Mouse (Mus musculus): ENCODE data around the gene Babam2.

GRCm38 (mm10) chr5:31771921-31772320 is 74.4 kb downstream of the Babam2 start:
- TF ChIP-seq CTCF (conservative IDR thresholded peaks at IDR 0.05; ENCODE audit: insufficient read depth, insufficient read length, low read depth, low read length), result no peak
- no peak for TF ChIP-seq POLR2A (IDR thresholded peaks at IDR 0.05; ENCODE audit: low read depth, low read length)

Measured in kidney, adult 2 months (tissue).